Mouse (Mus musculus) layer of hippocampus, postnatal 14 days (tissue): Measurements from ENCODE around the gene Arhgap6. TPM values are rescaled to one million over a fixed set of nuclear protein-coding genes. Genes with fewer than 3 reads are reported as not detected.

ENCODE experiments used
- DNase-seq, 2 experiments: peaks; one replicate each; pipeline ENCODE4 v3.0.0; 2021 to 2022; ENCODE audit warnings: low spot score in 2 of 2, mixed read lengths in 1 of 2
- long read RNA-seq, 2 experiments: library from polyadenylated mRNA; stranded (forward); transcript quantifications; one replicate each; pipeline ENCODE4 v2.0.0; 2021
- total RNA-seq, 2 experiments: library from RNA; stranded (reverse); gene quantifications; 2 replicates each; pipeline ENCODE4 v1.2.3; 2021

The Arhgap6 gene
- 1 to 10 TPM; 1.8 to 1.9 TPM for total RNA-seq
- long read RNA-seq, experiment 1, full-length matches to known transcripts: 1 of 2 reads
- long read RNA-seq, experiment 1, partial matches to known transcripts: 0 of 2 reads
- long read RNA-seq, experiment 1, other reads (novel, unspliced or antisense): 1 of 2 reads
- long read RNA-seq, experiment 2: 0 reads

DNA sequence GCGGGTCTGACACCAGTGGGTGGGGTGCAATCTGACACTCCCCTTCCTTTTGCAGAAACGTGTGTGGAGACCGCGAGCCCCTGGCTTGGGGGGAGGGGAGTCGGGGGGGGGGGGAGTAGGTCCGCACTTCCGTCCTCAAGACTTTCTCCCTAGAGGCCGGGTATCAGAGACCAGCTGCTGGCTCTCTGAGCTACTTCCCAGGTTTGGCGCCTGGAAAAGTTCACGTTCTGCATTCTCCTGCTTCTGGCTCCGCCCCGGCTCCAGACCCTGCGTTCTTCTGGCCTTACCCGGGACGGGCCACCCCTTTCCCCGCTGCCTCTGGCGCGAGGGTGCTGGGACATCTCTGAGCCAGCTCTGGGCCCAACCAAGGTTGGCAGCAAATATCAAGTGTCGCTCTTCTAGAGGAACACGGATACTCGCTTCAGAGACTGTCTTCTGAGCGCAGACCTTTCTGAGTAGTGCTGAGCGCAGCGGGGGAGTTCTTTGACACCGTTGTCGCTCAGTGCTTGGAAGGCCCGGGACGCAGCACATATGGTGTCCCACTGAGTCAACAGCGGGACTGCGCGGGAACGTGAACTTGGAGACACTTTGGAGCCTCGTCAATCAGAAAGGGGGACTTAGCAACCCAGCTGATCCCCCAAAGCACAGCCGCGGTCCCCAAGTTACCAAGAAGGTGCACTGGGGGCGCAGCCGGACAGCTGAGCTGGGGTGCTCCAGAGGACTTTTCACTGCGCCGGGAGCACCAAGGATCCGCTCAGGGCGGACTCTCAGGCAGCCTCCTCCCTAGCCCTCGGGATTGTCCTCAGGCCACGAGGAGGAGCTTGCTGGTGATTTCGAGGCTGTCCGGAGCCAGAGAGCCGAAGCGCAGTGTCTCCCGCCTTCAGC lies at the start of gene Arhgap6:
Arhgap6 (plus strand) TSS at position 126 of the 885 bp plus-strand sequence.
- DNase-seq: no peak

DNA sequence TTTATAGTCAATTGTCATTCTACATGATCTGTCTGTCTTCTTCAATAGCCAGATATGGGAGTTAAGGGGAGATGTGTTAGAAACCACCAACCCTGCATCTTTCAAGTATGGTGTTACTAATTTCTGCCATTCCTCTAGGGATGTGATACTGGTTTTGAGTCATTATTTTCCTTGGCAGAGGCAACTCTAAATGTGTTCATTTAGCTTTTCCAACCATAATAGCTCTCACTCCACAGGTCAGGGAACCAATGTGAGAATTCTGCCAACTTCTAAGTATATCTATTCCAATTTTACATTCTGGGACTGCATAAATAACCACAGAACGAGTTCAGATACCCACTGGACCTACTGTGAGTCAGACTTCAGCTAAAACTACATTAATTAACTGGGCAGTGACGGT lies 47.9 kb upstream of the Arhgap6 start:
- DNase-seq: no peak

DNA sequence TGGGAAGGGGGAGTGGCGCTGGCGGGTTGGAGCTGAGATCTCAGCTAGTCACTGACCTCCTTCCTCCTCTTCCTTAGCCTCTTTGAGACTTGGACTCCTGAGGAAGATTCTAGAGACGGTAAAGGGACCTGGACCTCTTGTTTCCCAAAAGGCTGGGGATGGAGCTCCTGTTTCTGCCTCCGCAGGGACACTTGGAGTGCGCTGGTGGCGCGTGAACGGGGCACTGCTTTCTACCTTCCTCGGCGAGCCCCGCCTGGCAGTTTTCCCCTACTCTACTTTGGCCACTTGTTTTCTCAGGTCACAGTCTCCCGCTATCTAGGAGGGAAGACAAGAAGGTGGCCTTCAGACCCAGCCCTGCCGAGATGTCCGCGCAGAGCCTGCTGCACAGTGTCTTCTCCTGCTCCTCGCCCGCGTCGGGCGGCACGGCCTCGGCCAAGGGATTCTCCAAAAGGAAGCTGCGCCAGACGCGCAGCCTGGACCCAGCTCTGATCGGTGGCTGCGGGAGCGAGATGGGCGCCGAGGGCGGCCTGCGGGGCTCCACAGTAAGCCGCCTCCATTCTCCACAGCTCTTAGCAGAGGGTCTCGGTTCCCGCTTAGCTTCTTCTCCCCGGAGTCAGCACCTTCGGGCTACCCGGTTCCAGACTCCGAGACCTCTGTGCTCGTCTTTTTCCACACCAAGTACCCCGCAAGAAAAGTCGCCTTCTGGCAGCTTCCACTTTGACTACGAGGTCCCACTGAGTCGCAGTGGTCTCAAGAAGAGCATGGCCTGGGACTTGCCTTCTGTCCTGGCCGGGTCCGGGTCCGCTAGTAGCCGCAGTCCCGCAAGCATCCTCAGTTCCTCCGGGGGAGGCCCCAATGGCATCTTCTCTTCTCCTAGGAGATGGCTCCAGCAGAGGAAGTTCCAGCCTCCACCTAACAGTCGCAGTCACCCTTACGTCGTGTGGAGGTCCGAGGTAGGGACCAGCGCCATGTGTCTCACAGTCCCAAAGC lies 1.3 kb downstream of the Arhgap6 start:
- no peak for DNase-seq

DNA sequence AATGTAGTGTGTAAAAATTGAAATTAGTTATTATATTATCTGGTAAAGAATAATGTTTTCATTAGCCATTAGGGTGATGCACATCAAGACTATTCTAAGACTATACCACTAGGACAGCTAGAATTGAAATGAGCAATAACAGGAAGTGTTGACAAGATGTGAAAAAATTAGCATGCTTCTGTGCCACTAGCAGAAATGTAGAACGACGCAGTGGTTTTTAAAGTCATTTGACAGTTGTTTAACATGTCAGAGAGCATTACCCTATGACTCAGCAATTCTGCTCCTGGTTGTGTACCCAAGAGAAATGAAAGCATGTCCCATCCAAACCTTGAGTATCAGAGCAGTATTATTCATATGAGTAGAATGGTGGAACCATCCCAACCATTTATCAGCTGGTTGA lies 9.8 kb downstream of the Arhgap6 start:
- no peak for DNase-seq

DNA sequence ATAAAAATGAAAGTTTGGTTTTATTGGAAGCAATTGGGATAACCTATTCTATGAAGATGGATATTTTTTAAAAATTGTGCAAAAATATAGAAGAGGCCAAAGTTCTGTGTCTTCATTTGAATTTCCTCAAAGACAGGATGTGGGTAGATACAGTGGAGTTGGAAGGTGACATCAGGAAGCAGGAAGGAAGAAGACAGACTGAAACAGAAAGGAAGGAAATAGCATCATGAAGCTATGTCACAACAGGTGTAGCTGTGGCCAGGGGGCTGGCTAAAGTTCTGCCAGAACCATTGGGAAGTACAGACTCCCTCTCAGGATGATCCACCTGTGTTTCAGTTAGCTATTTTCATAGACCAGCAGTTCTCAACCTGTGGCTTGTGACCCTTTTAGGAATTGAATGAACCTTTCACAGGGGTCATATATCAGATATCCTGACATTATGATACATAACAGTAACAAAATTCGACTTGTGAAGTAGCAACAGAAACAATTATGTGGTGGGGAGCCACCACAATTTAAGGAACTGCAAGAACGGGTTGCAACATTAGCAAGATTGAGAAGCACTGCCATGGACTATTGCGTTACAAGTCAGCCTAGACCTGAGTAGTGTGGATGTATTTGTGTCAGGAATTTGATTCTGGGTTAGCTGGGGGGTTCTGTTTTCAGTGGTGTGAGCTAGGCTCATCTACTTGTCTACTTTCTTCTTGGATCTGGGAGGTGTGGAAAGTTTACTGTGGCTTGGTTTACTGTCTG lies 15.8 kb downstream of the Arhgap6 start:
- DNase-seq: no peak

DNA sequence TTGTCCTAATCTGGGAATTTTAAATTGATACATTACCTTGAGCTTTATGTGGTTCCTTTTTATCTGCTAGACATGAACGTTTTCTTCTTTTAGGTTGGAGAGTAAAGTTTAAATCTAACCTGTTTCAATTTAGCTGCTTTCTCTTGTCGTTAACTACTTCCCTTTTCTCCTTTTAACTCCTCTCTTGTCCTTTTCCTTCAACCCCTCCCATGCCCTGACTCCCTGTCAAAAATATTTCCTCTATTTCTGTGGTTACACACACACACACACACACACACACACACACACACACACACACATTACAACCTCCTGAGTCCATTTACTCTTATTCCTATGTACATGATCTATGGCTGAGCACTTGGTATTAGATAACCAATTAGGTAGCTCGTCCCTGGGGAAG lies 24.0 kb downstream of the Arhgap6 start:
- DNase-seq: no peak

DNA sequence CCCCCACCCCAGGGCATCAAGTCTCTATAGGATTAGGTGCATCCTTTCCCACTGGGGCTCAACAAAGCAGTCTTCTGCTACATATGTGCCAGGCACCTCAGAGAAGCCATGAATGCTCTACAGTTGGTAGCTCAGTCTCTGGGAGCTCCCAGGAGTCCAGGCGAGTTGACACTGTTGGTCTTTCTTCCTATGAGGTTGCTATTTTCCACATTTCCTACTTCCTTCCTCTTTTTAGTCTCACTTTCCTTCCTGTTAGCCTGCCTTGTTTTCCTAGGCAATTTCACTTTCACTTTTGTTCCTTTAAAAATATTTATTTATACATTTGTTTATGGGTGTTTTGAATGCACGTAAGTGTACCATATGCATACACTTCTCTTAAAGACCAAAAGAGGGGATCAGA lies 29.3 kb downstream of the Arhgap6 start:
- DNase-seq: no peak

DNA sequence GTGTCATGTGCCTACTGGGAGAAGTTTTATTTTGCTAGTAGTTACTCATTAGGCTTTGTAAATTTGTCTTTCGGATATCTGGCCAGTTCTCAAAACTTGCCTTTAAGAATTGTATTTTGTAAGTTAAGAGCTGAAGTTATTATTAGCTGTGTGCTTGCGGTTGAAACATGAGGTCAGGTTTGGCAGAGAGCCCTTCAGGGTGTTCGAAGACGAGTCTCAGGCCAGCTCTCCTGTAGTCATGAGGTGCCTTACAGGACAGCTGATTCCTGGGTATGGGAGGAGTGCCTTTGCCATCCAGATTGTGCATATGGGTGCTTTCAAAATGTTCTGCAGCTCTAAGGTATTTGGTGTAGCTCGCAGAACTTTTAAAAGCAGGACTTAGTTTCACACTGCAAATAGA lies 37.4 kb downstream of the Arhgap6 start:
- DNase-seq: no peak

DNA sequence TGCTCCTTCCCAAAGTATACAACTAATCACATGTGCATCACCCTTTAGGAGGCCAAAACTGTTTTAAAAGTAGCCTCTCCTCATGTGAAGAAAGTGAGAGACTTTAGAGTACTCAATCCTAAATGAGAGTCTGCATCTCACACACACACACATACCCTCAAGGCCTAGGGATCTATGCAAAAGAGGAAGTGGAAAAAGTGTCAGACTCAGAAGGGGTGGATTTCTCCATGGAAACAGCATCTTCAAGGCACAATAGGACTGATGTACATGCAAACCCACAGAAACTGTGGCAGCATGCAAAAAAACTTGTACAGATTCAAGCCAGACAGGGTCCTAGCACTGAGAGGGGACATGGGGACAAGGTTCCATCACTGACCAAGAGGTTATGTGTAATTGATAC lies 53.2 kb downstream of the Arhgap6 start:
- DNase-seq: no peak

DNA sequence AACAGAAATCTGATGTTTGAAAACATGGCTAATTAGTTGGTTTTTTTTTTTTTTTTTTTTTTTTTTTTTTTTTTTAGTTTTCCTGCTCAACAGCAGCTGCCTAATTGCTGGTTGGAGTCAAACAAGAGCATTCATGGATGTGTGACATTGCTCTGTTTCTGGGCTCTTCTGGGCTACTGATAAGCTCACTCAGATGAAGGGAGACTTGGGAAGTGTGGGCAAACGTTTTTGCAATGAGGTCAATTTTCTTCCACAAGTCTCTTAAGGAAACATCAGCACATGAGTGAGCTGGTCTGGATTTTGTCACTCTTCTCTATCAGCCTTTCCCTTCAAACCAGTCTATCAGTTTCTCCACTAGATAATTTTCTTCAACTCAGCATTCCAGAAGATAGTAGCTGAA lies 79.8 kb downstream of the Arhgap6 start:
- DNase-seq: no peak

DNA sequence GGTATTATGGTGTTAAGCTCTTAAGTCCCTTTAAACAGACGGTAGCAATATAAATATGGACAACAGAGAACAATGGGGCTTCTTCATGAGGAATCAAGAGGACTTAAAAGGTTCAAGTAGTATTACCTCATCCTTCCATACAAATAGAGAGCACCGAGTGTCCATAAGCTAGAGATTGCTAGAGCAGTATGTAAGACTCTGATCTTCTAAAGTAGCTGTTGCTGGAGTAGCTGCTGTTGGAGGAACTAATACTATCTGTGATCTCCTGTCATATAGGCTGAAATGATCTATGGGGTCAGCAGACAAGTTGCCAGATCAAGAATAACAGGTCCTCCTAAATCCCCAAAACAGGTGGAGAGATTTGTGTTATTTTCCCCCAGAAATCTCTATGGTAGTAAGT lies 108.7 kb downstream of the Arhgap6 start:
- DNase-seq: no peak

DNA sequence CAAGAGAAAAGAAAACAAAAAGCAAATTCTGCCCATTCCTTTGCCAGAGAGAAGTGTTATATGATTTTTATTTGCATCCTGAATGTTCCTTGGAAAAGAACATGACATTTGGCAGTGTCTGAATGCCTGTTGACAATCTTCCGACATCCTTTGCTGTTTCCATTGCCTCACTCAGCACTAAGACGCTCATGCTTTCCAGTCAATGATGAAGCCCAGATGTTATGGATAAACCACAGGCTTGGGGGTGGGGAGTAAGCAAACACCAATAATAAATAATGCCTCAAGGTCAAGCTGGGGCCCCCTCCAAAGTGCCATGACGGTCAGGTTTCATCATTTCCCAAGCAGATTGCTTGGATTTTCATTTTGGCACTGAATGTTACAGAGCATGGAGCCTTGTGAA lies 109.2 kb downstream of the Arhgap6 start:
- no peak for DNase-seq

DNA sequence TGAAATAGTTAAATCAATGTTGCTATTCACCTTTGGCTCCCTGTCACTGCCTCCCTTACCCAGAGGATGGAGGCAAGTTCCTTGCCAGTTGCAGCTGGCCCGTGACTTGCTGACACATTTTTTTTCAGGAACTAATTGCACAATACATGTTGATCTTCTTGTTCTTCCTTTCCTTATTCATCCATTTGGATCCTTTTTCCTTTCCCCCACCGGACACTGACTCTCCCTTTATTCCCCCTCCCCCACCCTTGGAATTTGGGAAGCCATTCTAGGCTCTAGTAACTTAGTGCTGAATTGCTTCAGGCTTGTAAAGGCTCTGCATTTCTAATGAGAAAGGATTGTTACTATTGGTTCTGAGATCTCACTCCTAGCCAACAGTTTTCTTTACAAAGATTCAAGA lies 112.7 kb downstream of the Arhgap6 start:
- no peak for DNase-seq

DNA sequence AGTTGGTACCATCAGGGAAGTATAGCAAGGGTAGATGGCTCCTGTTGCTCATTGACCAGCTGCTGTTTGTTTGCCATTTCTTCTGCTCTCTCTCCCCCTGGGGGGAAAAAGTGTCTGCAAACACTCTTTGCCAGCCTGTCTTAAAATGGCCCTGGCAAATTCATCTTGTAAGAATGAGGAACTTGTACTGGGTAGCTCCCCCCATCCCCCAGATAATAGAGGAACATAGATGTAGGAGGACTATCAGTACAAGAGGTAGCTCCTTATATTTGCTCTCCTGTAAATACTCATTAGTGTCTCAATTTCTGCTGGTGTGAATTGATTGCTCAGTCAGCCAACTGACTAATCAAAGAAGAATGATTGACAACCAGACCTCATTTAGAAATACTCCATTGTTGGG lies 118.6 kb downstream of the Arhgap6 start:
- DNase-seq: no peak

DNA sequence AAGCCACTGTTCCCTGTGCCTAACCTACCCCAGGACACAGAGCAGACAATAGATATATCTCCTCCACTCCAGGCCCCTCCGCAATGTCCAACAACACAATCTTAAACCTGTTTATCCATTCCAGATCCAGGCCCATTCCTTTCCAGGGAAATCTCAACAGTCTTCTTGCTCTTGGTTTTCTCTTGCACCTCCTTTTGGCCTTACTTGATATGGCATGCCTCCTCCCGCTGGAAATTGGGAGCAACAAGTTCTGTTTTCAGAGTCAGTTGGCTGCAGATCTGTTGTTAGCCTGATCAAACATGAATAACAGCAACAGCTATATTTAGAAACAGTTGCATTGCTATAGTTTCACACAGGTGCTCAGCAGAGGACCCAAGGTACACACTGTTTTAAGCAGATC lies 126.0 kb downstream of the Arhgap6 start:
- no peak for DNase-seq

DNA sequence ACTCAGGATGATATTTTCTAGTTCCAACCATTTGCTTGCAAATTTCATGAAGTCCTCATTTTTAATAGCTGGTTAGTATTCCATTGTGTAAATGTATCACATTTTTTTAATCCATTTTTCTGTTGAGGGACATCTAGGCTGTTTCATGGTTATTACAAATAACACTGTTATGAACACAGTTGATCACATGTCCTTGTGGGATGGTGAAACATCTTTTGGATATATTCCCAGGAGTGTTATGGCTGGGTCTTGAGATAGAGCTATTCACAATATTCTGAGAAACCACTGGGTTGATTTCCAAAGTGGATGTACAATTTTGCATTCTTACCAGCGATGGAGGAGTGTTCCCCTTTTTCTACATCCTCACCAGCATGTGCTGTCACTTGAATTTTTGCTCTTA lies 137.5 kb downstream of the Arhgap6 start:
- DNase-seq: no peak

DNA sequence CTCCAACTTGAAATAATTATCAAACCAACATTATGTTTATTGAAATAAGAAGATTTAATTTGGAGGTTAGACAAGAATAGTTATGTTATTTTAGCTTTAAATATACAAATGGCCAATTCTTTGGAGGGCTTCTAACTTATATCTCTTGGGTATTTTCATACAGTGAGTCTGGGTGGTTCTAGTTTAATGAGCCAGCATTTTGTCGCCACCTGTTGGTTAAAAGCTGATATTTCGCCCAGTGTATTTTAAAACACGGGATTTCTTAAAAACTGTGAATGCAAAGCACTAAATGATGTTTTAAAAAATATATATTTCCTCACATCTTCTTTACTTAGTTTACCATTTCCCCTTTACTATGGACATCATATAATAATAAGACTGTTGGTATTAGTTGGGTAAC lies 140.5 kb downstream of the Arhgap6 start:
- DNase-seq: peak; percentile 6 to 46

DNA sequence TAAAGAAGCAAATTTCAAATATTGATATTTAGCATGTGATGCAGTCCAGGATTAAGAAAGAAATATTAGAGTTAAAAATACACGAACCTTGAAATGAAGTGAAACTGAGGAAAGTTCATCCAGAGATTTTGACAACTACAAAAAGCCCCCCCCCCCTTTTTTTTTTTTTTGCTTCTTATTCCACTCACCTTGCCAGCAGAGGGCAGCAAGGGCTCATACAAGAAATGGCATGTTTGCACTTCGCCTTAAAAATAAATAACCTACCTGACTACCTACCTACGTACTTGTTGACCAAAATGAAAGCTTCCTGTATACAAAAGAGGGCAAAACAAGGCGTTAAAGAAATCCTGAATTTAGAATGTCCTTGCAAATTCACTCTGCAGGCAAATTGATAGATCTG lies 143.0 kb downstream of the Arhgap6 start:
- DNase-seq: peak in 1 of 2 experiments; percentile 15

DNA sequence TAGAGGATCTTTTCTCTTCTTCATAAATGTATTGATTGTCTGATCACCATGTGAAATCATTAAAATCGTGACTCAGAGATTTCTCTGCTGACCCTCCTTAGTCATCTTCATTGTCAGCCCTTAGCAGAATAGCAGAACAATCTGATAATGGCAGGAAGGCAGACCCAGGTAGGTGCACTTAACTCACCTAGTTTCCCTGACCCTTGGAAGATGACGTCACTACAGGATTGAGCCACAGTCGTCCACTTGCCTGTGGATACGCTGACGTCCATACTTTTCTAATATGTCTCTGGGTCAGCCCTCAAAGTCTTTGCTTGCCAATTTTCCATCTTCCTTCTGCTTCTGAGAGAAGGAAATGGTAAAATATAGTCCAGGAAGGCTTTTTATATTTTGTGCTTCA lies 146.8 kb downstream of the Arhgap6 start:
- no peak for DNase-seq

DNA sequence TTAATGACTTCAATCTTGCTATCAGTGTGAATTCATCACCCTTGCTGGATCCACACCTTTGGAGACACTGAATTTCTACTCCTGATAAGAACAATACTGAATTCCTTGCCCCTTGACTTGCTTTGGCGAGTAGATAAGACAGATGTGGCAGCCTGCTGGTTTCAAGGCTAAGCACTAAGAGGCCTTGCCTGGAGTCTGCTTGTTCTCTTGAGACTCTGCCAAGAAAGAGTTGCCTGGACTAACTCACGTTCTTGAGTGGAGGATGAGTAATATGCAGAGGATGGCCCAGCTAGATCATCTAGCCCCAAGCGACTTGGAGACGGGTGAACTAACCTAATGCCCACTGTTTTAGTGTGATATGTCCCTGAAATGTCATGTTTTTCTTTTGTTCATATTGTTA lies 148.3 kb downstream of the Arhgap6 start:
- DNase-seq: no peak

DNA sequence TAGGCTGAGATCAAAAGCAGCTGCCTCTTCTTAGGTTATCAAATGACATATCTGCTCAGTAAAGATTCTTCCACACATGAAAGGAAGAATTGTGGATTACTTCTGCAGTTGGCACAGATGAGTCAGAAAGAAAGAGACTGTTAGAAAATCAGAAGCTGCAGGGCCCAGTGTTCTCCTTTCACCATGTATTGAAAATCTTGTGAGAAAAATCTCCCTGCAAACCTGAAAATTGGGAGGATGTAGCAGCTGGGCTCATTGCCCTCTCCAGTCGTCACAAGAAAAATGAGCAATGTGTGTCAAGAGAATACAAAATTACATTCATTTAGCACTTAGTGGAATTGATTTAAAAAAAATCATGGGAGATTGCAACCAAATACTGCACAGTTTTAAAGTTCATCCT lies 180.5 kb downstream of the Arhgap6 start:
- DNase-seq: no peak
